Mouse (Mus musculus): ENCODE data around the gene Ptprj.

GRCm38 (mm10) chr2:90568961-90569481, 11.4 kb downstream of the Ptprj start:
- TF ChIP-seq CTCF (IDR thresholded peaks at IDR 0.05; ENCODE audit: control insufficient read depth, insufficient read depth, insufficient replicate concordance, low read depth, low read length) (no peak), POLR2A (IDR thresholded peaks at IDR 0.05; ENCODE audit: control insufficient read depth, low read depth, low read length) (no peak)
